In genomic region chr6:108658416-108659201, GRCm38 (mm10) we compare ENCODE assay signal across 8 mouse cellular contexts. TPM values are rescaled to one million over a fixed set of nuclear protein-coding genes. Genes with fewer than 3 reads are reported as not detected.
DNase-seq lines count a peak whose midpoint lies in the region; ATAC-seq and TF ChIP-seq lines count a peak whose summit lies in the region.

No protein-coding gene starts in this region.

- TF ChIP-seq CTCF in cortical plate, adult 2 months (IDR thresholded peaks at IDR 0.05; ENCODE audit: extremely low read depth, insufficient read depth, low read length): no peak

- WGBS in liver, embryonic 15.5 days (ENCODE audit: insufficient replicate concordance): 2% methylated on average over 31 of the region's 31 CpGs

- peak overlapping the region; percentile 97 for H3K27ac ChIP-seq in cortical plate, adult 2 months (ENCODE audit: insufficient read depth, low read length)
- peak overlapping the region; percentile 89 for H3K27ac ChIP-seq in liver, embryonic 15.5 days (replicated peaks)

- peaks cover 3% of the 10 kb centered on the region; the same call in 1 of the 2 replicates for H3K4me1 ChIP-seq in cortical plate, adult 2 months (ENCODE audit: control insufficient read depth, insufficient read depth, low read length)
- H3K4me1 ChIP-seq in liver, embryonic 15.5 days (replicated peaks): peaks cover 10% of the 10 kb centered on the region

- DNase-seq in embryo, embryonic 10 days (ENCODE audit: low spot score): peak; percentile 55
- DNase-seq in embryo, embryonic 9.5 days (ENCODE audit: extremely low spot score): no peak
- peak; percentile 67 for DNase-seq in heart, adult 8-10 months (ENCODE audit: low spot score)
- DNase-seq in kidney, adult 11 months: peak; percentile 95
- DNase-seq in neural tube, embryonic 10.5 days (ENCODE audit: extremely low spot score, low spot score): peak; percentile 62
- DNase-seq in thymus, postnatal 0 days (ENCODE audit: low spot score): peak; percentile 10

- H3K27me3 ChIP-seq in liver, embryonic 15.5 days: peaks cover 62% of the 10 kb centered on the region

- ATAC-seq in liver, embryonic 15.5 days (ENCODE audit: insufficient read depth): no peak

- H3K9ac ChIP-seq in liver, embryonic 15.5 days: peak overlapping the region; percentile 27; the same call in 1 of the 2 replicates

- no peaks in the 10 kb centered on the region for H3K9me3 ChIP-seq in liver, embryonic 15.5 days (replicated peaks)

- no peak for TF ChIP-seq POLR2A in cortical plate, adult 2 months (IDR thresholded peaks at IDR 0.05; ENCODE audit: extremely low read depth, insufficient read depth, low read length)

- H3K4me3 ChIP-seq in cortical plate, adult 2 months (ENCODE audit: insufficient read depth, low read length): peak overlapping the region; percentile 91
- H3K4me3 ChIP-seq in liver, embryonic 15.5 days (replicated peaks): peak overlapping the region; percentile 51

- no peaks in the 10 kb centered on the region for H3K36me3 ChIP-seq in liver, embryonic 15.5 days (replicated peaks)

- peak overlapping the region; percentile 65 for H3K4me2 ChIP-seq in liver, embryonic 15.5 days

RNA-seq across cellular contexts. Expression of gene Bhlhe40, which starts 1.8 kb away (rescaled TPM):
- polyA plus RNA-seq in cortical plate, adult 2 months (2012; rRNA removed): 52.8 and 56.4 TPM in 2 replicates
- 10 to 100 TPM; 48.6 to 66.7 (median 51.4) TPM for total RNA-seq in heart, adult 8-10 months (2022)
- polyA plus RNA-seq in liver, embryonic 15.5 days (2015; fragmentation: Nextera tagmentation; extraction: Ambion mirVana): 13.2 and 14.0 TPM in 2 replicates
- 6.6 and 7.0 TPM in 2 replicates for polyA plus RNA-seq in thymus, postnatal 0 days (2015; fragmentation: Nextera tagmentation; extraction: Ambion mirVana)
